Mouse (Mus musculus): ENCODE measurements around the gene Ccdc60. TPM values are rescaled to one million over a fixed set of nuclear protein-coding genes. Genes with fewer than 3 reads are reported as not detected.
"Not testable (repeated sequence)": the region's sequence is repeated elsewhere in the genome, so short reads cannot be mapped to it uniquely, and the experiment has no call there.

The Ccdc60 gene
- polyA plus RNA-seq, 1 experiment, result 0.29 TPM

DNA sequence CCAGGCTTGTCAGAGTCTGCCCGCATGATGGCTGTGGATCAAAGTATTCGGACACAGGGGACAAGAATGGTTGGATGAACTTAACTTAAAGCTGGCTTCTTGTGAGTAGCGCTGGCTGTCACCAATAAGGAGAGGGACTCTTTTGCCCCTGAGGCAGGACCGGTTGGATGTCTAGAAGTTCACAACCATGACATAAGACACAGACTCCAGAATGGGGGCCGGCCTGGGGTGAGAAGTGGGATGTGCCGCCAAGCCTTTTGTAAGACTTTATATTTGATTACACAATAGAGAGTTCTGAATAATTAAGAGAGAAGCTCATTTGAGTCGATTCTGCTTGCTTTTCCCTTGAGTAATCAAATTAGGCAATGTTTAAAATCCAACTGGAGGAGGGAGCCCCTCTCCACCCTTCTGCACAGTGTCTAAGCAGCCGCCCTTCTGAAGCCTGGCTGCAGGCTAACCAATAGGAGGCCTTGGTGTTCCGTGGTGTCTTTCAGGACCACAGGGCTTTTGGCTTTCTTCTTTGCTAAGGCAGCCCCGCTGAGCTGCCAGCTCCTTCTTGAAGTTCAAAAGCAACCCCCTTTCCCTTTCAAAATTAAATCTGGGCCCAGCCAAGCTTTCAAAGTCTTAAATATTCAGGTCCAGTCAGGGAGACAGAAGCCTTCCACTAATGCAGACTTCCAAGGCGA, 123.4 kb downstream of the Ccdc60 start:
- Histone ChIP-seq H3K4me3 (ENCODE audit: insufficient read depth, low read length) (no peak overlapping the region), H3K27ac (ENCODE audit: insufficient read depth, low read length) (no peak overlapping the region), H3K4me1 (ENCODE audit: control insufficient read depth, insufficient read depth, low read length) (no peaks in the 10 kb centered on the region)
- no peak for TF ChIP-seq POLR2A (IDR thresholded peaks at IDR 0.05; ENCODE audit: extremely low read depth, insufficient read depth, low read length)
- TF ChIP-seq CTCF (IDR thresholded peaks at IDR 0.05; ENCODE audit: extremely low read depth, insufficient read depth, low read length), result no peak

DNA sequence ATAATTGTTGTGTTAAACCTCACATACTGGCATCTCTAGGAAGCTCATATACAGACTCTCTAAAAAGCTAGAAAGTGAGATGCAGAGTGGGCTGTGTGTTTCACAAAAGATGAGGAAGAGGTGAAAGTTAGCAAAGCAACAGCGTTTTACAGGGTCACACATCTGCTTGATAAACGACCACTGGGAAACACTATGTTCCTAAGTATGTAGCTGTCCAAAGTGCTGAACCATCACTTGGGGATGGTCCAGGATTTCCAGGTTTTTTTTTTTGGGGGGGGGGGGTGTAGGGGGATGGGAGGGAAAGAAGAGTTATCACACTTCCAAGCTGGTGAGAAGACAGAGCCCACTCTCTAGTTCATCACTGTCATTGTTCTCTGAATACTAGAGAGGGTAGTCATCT, 134.0 kb downstream of the Ccdc60 start:
- TF ChIP-seq POLR2A (IDR thresholded peaks at IDR 0.05; ENCODE audit: extremely low read depth, insufficient read depth, low read length) (no peak), CTCF (IDR thresholded peaks at IDR 0.05; ENCODE audit: extremely low read depth, insufficient read depth, low read length) (no peak)
- H3K4me1 ChIP-seq (ENCODE audit: control insufficient read depth, insufficient read depth, low read length), result no peaks in the 10 kb centered on the region
- no peak overlapping the region for H3K4me3 ChIP-seq (ENCODE audit: insufficient read depth, low read length)
- no peak overlapping the region for H3K27ac ChIP-seq (ENCODE audit: insufficient read depth, low read length)

DNA sequence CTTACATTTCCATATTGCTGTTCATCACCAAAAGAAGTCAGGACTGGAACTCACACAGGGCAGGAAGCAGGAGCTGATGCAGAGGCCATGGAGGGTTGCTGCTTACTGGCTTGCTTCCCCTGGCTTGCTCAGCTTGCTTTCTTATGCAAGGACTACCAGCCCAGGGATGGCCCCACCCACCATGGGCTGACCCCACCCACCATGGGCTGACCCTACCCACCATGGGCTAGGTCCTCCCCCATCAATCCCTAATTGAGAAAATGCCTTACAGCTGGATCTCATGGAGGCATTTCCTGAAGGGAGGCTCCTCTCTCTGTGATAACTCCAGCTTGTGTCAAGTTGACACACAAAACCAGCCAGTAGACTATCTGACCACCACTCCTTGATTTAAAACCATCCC, 142.3 kb downstream of the Ccdc60 start:
- H3K27ac ChIP-seq (ENCODE audit: insufficient read depth, low read length); H3K4me1 ChIP-seq (ENCODE audit: control insufficient read depth, insufficient read depth, low read length); H3K4me3 ChIP-seq (ENCODE audit: insufficient read depth, low read length): not testable (repeated sequence)

DNA sequence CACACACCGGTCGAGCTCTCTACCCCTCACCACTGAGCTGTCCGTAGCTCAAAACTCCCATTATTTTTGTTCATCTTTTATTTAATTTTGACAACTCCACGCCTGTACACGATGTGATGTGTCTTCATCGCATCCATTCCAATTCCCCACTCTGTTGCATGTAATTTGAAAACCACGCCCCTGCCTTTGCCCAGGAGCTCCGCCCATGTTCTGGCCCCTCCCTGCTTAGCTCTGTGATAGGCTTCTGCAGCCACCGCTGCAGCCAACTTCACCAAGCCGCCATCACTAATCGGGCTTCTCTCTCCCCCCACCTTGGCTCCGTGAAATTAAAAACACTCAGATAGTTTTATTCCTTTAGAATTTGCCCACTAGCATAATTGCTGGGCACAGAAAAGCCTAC, 144.1 kb downstream of the Ccdc60 start:
- no peak overlapping the region for H3K27ac ChIP-seq (ENCODE audit: insufficient read depth, low read length)

DNA sequence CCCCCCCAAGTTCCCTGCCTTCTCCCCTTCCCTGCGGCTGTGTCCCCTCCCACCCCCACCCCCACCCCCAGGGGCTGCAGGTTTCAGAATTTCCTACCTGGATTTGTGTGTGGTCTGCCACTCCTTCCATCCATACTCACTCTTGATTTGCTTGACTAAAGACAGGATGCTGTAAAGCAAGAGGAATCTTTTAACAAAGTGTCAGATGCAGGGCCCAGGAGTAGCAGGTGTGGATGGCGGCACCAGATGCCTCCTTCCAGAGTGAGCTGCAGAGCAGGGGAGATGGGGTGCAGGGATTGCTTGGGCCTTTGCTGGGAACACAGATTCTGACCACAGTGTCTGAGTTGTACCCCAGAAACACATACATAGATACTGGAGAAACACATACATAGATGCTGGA, 148.1 kb downstream of the Ccdc60 start:
- Histone ChIP-seq H3K4me3 (ENCODE audit: insufficient read depth, low read length) (no peak overlapping the region), H3K27ac (ENCODE audit: insufficient read depth, low read length) (no peak overlapping the region), H3K4me1 (ENCODE audit: control insufficient read depth, insufficient read depth, low read length) (no peaks in the 10 kb centered on the region)
- TF ChIP-seq POLR2A (IDR thresholded peaks at IDR 0.05; ENCODE audit: extremely low read depth, insufficient read depth, low read length) (no peak), CTCF (IDR thresholded peaks at IDR 0.05; ENCODE audit: extremely low read depth, insufficient read depth, low read length) (no peak)

More for the DNA sequence above, 144.1 kb downstream of the Ccdc60 start:
- Histone ChIP-seq H3K4me1 (ENCODE audit: control insufficient read depth, insufficient read depth, low read length) (no peaks in the 10 kb centered on the region), H3K4me3 (ENCODE audit: insufficient read depth, low read length) (no peak overlapping the region)
- TF ChIP-seq POLR2A (IDR thresholded peaks at IDR 0.05; ENCODE audit: extremely low read depth, insufficient read depth, low read length), result no peak
- TF ChIP-seq CTCF (IDR thresholded peaks at IDR 0.05; ENCODE audit: extremely low read depth, insufficient read depth, low read length), result no peak

DNA sequence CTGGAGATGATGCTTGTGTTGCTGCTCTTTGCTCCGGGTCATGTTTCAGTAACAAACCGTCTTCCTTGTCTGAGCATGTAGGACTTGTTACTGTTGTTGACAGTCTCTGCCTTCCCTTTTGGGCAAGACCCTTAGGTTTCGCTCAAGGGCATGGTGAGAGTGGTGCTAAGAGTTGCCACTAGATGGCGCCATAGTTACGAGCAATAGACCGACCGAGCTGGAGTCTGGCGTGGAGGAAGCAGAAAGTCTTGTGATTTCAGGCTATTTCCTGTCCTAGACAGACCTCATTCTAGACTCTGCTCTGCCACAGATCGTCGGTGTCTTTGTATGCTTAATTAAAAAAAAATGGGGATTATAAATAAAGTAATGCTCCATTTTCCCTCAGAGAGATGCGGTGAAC, 165.4 kb downstream of the Ccdc60 start:
- no peak for TF ChIP-seq POLR2A (IDR thresholded peaks at IDR 0.05; ENCODE audit: extremely low read depth, insufficient read depth, low read length)
- TF ChIP-seq CTCF (IDR thresholded peaks at IDR 0.05; ENCODE audit: extremely low read depth, insufficient read depth, low read length), result peak; percentile 98
- Histone ChIP-seq H3K4me1 (ENCODE audit: control insufficient read depth, insufficient read depth, low read length) (no peaks in the 10 kb centered on the region), H3K27ac (ENCODE audit: insufficient read depth, low read length) (no peak overlapping the region), H3K4me3 (ENCODE audit: insufficient read depth, low read length) (no peak overlapping the region)

DNA sequence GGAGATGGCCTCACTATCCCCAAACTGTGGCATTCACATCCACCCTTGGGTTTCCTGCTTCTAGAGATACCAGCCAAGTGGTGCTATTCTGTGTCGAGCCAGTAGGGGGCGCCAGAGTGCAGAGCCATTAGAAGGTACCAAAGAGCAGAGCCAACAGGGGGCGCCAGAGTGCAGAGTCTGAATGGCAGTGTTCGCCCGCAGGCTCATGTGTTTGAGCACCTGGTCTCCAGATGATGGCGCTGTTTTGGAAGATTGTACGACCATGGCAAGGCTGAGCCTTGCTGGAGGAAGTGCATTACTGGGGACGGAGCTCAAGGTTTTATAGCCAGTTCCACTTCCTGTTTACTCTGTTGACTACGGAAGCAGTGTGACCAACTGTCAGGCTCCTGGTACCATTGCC, 172.2 kb downstream of the Ccdc60 start:
- no peaks in the 10 kb centered on the region for H3K4me1 ChIP-seq (ENCODE audit: control insufficient read depth, insufficient read depth, low read length)
- H3K27ac ChIP-seq (ENCODE audit: insufficient read depth, low read length), result no peak overlapping the region
- H3K4me3 ChIP-seq (ENCODE audit: insufficient read depth, low read length), result no peak overlapping the region

DNA sequence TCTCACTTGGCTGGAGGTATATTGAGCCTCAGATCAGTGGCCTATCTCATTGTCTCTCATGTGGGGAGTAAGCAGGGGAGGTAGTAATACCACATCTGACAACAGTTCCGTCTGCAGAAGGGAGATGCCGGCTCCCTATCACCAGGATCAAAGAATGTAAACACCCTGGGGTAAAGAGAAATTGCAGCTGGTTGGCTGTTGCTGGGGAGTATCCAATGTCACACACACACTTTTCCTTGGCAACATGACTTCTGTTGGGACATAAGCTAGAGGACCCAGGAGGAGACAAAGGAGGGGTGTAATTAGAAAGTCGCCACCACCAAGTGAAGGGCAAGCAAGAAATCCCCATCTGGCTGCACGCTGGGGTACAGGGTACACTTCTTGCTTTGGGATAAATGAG, 172.7 kb downstream of the Ccdc60 start:
- Histone ChIP-seq H3K4me3 (ENCODE audit: insufficient read depth, low read length) (no peak overlapping the region), H3K4me1 (ENCODE audit: control insufficient read depth, insufficient read depth, low read length) (no peaks in the 10 kb centered on the region), H3K27ac (ENCODE audit: insufficient read depth, low read length) (no peak overlapping the region)
- TF ChIP-seq CTCF (IDR thresholded peaks at IDR 0.05; ENCODE audit: extremely low read depth, insufficient read depth, low read length) (no peak), POLR2A (IDR thresholded peaks at IDR 0.05; ENCODE audit: extremely low read depth, insufficient read depth, low read length) (no peak)

More for the DNA sequence above, 172.2 kb downstream of the Ccdc60 start:
- peak; percentile 82 for TF ChIP-seq CTCF (IDR thresholded peaks at IDR 0.05; ENCODE audit: extremely low read depth, insufficient read depth, low read length)
- no peak for TF ChIP-seq POLR2A (IDR thresholded peaks at IDR 0.05; ENCODE audit: extremely low read depth, insufficient read depth, low read length)

DNA sequence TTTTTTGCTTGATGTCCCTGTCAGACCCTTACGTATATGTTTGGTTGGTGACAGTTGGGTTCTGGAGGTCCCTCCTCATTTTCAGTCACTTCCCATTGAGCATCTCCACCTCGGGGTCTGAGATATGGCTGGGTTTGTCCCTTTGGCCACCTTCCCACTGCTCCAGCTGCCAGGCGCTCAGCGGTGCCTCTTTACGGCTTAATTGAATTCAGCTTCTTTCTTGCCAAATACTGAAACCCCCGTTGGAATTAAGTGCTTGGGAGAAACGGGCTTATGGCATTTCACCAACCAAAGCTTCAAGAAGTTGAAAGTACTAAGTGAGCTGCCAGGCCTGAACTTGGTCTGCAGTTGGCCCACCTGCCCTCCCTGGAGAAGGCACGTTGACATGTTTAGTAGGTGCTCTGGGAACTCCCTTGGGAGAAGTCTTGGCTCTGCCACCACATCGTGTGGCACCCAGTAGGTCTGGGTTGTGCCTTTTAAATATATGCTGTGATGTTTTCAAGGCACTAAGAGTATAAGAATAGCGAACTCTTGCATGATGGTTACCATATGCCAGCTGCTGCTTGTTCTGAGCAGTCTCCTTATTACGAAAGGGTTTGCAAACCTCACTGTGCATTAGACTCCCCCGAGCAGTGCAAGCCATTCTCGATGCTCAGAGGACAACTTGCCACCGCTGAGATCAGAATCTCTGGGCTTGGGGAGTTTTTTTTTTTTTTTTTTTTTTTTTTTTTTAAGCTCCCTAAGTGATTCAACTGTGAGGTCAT, 173.5 kb downstream of the Ccdc60 start:
- no peaks in the 10 kb centered on the region for H3K4me1 ChIP-seq (ENCODE audit: control insufficient read depth, insufficient read depth, low read length)
- no peak for TF ChIP-seq POLR2A (IDR thresholded peaks at IDR 0.05; ENCODE audit: extremely low read depth, insufficient read depth, low read length)
- TF ChIP-seq CTCF (IDR thresholded peaks at IDR 0.05; ENCODE audit: extremely low read depth, insufficient read depth, low read length), result no peak
- H3K4me3 ChIP-seq (ENCODE audit: insufficient read depth, low read length), result no peak overlapping the region
- H3K27ac ChIP-seq (ENCODE audit: insufficient read depth, low read length), result no peak overlapping the region

DNA sequence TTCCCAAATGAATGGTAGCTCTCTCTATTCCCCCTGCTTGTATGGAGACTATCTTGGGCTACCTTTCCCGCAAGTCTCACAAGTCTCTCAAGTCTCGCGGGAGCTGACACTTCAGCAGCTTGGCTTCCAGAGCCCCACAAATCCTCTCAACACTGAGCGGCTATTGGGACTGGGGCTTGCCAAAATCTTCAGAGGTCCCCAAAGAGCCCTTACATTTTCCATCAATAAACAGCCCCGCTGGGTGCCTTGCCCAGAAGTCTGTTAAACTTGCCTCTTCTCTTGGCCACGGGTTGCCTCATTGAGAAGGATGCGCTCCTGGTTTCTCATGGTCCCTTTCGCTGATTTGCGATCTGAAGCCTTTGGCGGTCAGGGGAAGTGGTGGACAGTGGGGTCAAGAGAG, 180.1 kb downstream of the Ccdc60 start:
- TF ChIP-seq POLR2A (IDR thresholded peaks at IDR 0.05; ENCODE audit: extremely low read depth, insufficient read depth, low read length) (no peak), CTCF (IDR thresholded peaks at IDR 0.05; ENCODE audit: extremely low read depth, insufficient read depth, low read length) (no peak)
- no peaks in the 10 kb centered on the region for H3K4me1 ChIP-seq (ENCODE audit: control insufficient read depth, insufficient read depth, low read length)
- no peak overlapping the region for H3K27ac ChIP-seq (ENCODE audit: insufficient read depth, low read length)
- H3K4me3 ChIP-seq (ENCODE audit: insufficient read depth, low read length), result no peak overlapping the region
